Comparison of ENCODE assay signal across 9 mouse cellular contexts in the genomic region with DNA sequence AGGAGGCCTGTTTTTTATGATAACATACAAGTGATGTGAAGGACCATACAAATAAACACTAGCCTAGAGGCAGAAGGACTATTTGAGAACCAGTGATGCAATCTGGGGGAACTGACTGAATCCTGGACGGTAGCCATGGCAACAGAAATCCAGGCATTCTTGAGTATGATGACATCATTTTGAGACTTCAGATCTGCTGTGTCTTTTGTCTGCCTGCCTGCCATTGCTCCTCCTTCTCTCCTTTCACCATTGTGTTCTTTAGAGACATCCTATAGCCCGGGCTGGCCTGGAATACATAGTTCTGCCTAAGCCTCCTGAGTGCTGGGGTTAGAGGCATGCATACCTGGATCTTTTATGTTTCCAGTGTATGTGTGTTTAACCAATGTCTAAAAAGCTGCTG.
DNase-seq lines count a peak whose midpoint lies in the region; ATAC-seq lines count a peak whose summit lies in the region.
"Had no signal": no experiment of that assay in that cellular context is flagged by ENCODE, and none has a peak within 500 bp of the region (broad histone marks: within the 10 kb centered on the region; RNA-seq: fewer than 3 reads in every experiment).

No protein-coding gene starts in this region.

- peak; percentile 23 to 51 for DNase-seq in frontal cortex, adult 2 months (ENCODE audit: extremely low spot score in 1 of 2, low spot score in 1 of 2)
- DNase-seq in frontal cortex, postnatal 14 days (ENCODE audit: low spot score in 2 of 2): no peak
- DNase-seq in adipocyte (ENCODE audit: low spot score): peak; percentile 44
- peak; percentile 22 to 33 for DNase-seq in lung, postnatal 4 days
- no peak for DNase-seq in testis, postnatal 14 days (ENCODE audit: low spot score)
- DNase-seq in ovary, postnatal 14 days (ENCODE audit: low spot score): no peak
- DNase-seq in spleen, adult 12 weeks (ENCODE audit: low spot score): no peak

- no peaks in the 10 kb centered on the region for H3K9me3 ChIP-seq in hindbrain, embryonic 12.5 days (replicated peaks)

- H3K36me3 ChIP-seq in hindbrain, embryonic 12.5 days: no peaks in the 10 kb centered on the region

- H3K27me3 ChIP-seq in hindbrain, embryonic 12.5 days: no peaks in the 10 kb centered on the region

- no peak overlapping the region for H3K4me2 ChIP-seq in hindbrain, embryonic 12.5 days (replicated peaks)

- no peak overlapping the region for H3K9ac ChIP-seq in hindbrain, embryonic 12.5 days
- H3K9ac ChIP-seq: liver, embryonic 14.5 days had no signal

- ATAC-seq in hindbrain, embryonic 12.5 days (ENCODE audit: low FRiP score): peak; percentile 57

- no peak overlapping the region for H3K4me3 ChIP-seq in hindbrain, embryonic 12.5 days

- no peak overlapping the region for H3K27ac ChIP-seq in hindbrain, embryonic 12.5 days
- H3K27ac ChIP-seq: liver, embryonic 14.5 days had no signal

- WGBS in hindbrain, embryonic 12.5 days: 48% methylated on average over 2 of the region's 2 CpGs

- peaks cover 5% of the 10 kb centered on the region for H3K4me1 ChIP-seq in hindbrain, embryonic 12.5 days

Comparison
In these comparisons a context has a peak if more than half of its experiments do, and no peak if none do; other contexts are left out.
1. DNase-seq: peak in frontal cortex, adult 2 months (2 of 2), adipocyte (single experiment) and lung, postnatal 4 days (2 of 2); none in frontal cortex, postnatal 14 days (0 of 2), testis, postnatal 14 days (single experiment), ovary, postnatal 14 days (single experiment) and spleen, adult 12 weeks (single experiment).